Mouse (Mus musculus): ENCODE measurements around the gene Lrrfip2.

GRCm38 (mm10) chr9:111138161-111138560 is 20.8 kb downstream of the Lrrfip2 start:
- no peak for TF ChIP-seq CTCF (IDR thresholded peaks at IDR 0.05; ENCODE audit: insufficient read depth, low read length)
- no peak for TF ChIP-seq POLR2A (IDR thresholded peaks at IDR 0.05; ENCODE audit: borderline replicate concordance, extremely low read depth, low read depth, low read length)

All from lung, adult 2 months (tissue).